Mouse (Mus musculus): ENCODE measurements around the gene Rmnd5a.

Gene Rmnd5a

DNA sequence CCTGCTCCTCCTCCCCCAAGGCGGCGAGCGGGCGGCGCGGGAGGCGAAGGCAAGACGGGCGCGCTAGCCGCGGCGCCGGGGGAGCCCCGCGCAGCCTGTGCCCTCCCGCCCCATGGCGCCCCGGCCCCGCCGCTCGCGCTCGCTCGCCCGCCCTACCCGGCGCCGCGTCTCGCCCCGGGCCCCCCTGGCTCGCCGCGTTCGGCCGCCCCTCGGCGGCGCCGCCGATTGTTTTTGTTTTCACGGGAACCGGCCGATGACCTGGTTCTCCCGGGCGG is 283 bp downstream of the Rmnd5a start:
- no peak for DNase-seq

DNA sequence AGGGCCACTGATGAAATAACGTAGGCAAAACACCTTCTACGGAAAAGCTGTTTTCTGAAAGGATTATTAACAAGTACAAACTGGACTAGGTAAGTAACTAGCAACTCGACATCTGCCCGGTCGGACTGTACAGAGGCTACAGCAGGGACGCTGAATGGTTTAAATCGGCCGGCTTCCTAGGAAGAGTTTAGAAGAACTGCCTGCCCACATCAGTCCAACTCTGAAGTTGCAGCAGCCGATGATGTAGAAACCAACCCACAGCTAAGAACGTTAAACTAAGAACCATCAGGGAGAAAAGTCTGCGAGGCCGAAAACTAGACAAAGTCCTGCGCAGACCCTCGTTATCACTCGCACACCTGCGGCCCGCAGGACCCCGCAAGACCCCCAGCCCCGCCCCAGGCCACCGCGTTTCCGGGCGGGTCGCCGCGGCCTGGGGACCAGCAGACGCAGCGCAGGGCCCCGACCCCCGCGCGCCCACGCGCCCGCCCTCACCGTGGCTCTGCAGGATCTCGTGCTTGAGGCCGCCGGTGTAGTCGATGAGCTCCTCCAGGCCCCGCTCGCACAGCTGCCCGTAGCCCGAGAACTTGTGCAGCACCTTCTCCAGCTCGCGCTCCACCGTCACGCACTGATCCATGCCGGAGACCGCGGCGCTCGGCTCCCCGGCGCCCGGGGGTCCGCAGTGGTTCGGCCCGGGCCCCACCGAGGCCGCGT is 776 bp downstream of the Rmnd5a start:
- DNase-seq, result peak; percentile 68 to 76

GRCm38 (mm10) chr6:71438070-71438469 is 2.4 kb downstream of the Rmnd5a start:
- DNase-seq, result no peak

DNA sequence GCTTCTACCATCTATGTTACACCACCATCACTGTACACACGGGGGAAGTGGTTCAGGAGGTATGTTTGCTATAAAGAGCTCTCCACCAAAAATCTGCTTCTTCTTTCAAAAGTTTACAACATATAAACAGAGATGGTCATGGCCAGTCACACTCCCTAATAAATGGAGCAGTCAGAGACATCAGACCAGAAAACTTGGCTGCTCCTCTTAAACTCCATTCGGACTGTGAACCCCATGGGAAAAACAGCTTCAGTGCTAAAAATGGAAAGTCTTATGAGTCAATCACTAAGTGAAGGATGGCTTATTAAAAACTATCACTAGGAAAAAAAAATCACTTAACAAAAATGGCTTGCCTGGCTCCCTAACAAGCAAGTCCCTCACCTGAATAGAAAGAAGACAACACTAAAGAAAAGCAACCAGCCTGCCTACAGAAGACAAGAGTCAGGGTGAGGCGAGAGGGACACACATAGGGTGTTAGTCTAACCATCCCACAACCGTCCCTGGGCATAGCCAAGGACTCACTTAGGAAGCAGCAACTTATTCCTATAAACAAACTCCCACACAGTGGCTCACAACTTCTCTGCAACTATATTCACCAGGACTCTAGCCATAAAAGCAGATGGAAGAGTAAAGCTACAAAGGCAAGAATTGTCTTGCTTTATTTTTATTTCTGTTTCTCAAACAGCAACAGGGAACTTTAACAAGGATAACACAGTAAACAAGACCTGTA is 12.3 kb downstream of the Rmnd5a start:
- no peak for DNase-seq

DNA sequence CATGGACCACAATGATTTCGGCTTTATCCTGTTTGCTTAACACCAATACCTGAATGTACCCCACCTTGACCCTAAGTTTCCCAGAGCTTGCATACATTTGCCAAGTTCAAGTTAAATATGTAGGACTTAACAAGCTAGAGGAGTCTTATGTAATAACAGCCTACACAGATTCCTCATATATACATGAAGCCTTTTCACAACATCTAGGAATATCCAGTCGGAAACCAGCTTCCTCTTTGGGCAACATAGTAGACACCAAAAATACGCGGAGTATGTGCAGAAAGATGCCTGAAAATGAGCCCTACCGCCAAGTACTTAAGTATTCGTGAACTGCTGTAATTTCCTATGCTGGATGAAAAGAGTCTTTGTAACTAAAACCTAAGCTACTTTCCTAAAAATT is 14.8 kb downstream of the Rmnd5a start:
- no peak for DNase-seq

DNA sequence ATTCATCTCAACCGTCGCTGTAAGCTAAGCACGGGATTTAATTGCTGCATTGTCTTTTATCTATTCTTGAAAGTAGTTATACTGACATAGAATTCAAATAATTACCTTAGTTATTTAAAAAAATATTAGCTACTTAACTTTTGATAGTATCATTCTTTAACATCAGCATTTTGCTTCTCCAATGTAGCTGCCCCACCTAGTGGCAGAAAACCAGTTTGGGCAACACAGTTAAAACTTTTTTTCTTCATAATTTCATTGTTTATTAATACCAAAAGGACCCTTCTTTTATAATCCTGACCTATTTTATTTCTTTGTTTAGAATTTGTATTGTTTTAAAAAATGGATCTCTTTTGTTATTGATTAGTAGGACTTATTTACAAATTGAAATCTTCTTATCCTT is 17.3 kb downstream of the Rmnd5a start:
- DNase-seq, result peak; percentile 42 to 45

DNA sequence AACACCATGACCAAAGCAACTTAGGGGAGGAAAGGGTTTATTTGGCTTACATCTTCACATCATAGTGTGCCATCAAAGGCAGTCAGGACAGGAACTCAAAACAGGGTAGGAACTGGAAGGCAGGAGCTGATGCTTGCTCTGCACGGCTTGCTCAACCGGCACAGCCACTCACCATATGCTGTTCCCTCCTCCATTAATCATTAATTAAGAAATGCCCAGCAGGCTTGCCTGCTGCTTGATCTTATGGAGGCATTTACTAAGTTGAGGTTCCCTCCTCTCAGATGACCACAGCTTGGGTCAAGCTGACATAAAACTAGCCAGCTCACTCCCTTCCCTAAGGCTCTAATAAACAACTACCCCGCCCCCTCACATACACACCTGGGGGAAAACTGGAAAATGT is 18.3 kb downstream of the Rmnd5a start:
- no peak for DNase-seq

GRCm38 (mm10) chr6:71420848-71421247 is 19.6 kb downstream of the Rmnd5a start:
- no peak for DNase-seq

- no peak for DNase-seq
Observed at GRCm38 (mm10) chr6:71418874-71419273, 21.6 kb downstream of the Rmnd5a start.

DNA sequence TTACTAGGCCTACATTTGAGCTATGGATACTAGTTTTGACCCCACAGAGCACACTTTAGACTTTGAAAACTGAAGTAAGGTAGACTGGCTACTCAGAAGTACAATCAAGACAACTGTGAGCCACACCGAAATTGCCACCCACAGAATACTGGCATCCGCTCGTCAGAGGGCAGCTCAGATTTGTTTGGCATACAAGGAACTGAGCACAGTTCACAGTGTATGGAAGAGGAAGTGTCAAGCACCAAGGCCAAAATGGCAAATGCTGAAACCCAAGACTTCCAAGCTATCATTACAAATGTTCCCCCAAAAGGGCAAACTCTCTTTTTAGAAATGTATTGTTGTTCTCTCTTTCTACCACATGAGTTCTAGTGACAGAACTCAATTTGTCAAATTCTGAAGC is 25.0 kb downstream of the Rmnd5a start:
- no peak for DNase-seq

DNA sequence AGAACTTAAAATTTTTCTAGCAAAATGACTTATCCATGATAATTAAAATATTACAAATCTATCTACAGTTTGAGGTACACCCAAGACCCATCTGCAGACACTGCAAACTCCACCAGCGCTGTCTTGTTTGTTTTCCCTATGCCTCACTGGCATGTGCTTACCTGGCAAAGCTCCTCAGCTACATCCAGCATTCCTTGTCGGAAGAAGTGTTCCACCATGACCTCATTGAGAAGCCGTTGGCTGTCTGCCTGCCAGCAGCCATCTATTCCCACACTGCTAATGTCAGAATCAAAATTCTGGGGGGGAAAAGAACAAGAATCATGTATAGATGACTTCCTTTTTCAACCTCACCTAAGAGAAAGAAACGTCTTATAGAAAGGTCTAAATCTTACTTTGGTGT is 25.8 kb downstream of the Rmnd5a start:
- DNase-seq, result peak; percentile 74

GRCm38 (mm10) chr6:71398829-71399609 is 41.4 kb downstream of the Rmnd5a start:
- DNase-seq, result peak; percentile 68 to 81

GRCm38 (mm10) chr6:71396761-71397160 is 43.7 kb downstream of the Rmnd5a start:
- DNase-seq, result peak in 1 of 2 experiments; percentile 44

DNA sequence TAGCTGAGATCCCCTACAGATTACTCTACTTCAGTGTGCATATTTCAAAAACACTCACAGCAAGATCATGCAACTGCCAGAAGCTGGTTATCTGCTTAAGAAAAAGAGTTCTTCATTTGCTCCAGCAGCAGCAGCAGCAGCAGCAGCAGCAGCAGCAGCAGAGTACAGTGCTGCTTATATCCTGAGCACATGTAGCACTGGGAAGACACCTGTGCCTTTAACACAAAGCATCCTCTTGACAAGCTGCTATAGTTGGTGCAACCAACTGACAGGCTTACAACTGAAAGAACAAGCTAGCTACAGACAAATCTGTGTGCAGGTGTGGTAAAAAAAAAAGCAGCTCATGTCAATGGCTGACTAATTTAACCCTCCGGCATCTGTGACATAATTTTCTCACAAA is 44.4 kb downstream of the Rmnd5a start:
- no peak for DNase-seq

DNA sequence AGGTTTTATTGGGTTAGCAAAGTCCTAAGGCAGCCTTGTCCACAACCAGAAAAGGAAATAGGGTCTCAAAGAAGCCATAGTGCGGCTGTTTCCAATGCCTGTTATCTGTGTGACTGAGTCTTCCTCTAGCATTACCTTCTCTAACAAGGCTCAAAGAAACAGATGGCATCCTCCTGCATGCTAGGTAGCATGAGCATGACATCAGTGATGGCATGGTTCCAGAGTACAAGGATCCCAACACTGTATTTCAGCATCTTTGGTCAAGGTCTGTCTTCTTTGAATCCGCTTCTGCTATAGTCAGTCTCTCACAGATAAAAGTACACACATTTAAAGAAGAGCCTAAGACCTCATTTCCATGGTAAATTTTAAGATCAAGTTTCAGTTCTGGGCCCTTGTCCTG is 49.9 kb downstream of the Rmnd5a start:
- peak; percentile 71 to 82 for DNase-seq

GRCm38 (mm10) chr6:71381654-71382053 is 58.8 kb downstream of the Rmnd5a start:
- no peak for DNase-seq

GRCm38 (mm10) chr6:71376711-71377110 is 63.7 kb downstream of the Rmnd5a start:
- DNase-seq, result no peak

DNA sequence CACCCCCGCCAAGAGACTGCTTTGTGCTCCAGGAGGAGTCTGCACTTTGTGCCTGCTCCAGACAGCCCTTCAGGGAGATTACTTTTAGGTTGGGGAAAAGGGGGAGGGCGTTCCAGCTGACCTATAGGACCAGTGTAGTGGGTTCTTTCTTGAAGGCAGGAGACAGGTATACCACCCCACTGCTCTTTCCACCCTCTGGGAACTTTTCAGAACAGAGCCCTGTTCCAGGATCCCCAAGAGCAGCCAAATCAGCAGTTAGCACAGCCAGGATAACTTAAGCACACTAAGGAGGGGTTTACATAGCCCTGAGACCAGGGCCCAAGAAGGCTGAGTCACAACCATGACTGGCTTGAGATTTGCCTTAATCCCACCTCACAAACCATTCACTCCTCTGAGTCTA is 65.5 kb downstream of the Rmnd5a start:
- DNase-seq, result no peak

GRCm38 (mm10) chr6:71374311-71374829 is 66.1 kb downstream of the Rmnd5a start:
- DNase-seq, result no peak

GRCm38 (mm10) chr6:71373249-71373775 is 67.1 kb downstream of the Rmnd5a start, which contains the start of gene Cd8a:
Gene Cd8a (plus strand): TSS chr6:71373427.
- DNase-seq, result no peak

- DNase-seq, result no peak
Observed at GRCm38 (mm10) chr6:71372041-71372720, 68.3 kb downstream of the Rmnd5a start.

- no peak for DNase-seq
Observed at GRCm38 (mm10) chr6:71371085-71371605, 69.3 kb downstream of the Rmnd5a start.
